27 mouse cellular contexts compared by ENCODE assay signal in the genomic region with DNA sequence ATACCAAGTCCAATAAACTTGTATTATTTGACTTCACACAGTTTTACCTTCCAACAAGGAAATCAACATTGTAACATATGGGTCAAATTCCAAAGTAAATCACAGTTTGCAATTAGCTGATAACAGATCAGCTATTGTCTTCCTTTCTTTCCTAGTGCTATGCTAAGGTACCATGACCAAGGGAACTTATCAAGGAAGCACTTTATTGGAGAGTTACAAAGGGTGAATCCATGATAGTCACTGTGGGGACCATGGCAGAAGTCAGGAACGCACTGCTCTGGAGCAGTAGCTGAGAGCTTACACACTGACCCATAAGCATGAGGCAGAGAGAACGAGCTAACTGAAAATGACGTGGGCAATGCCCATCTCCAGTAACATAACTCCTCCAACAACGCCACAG.
"Had no signal": no experiment of that assay in that cellular context is flagged by ENCODE, and none has a peak within 500 bp of the region (broad histone marks: within the 10 kb centered on the region; RNA-seq: fewer than 3 reads in every experiment).

No protein-coding gene starts in this region.

- H3K27ac ChIP-seq: heart, adult 2 months; heart, embryonic 13.5 days; heart, embryonic 15.5 days; hindbrain, embryonic 10.5 days; hindbrain, embryonic 12.5 days; hindbrain, embryonic 14.5 days; kidney, embryonic 15.5 days; kidney, postnatal 0 days; limb, embryonic 13.5 days; limb, embryonic 15.5 days; liver, embryonic 12.5 days; liver, embryonic 14.5 days had no signal

- H3K4me2 ChIP-seq: heart, embryonic 11.5 days; heart, embryonic 13.5 days; heart, embryonic 15.5 days; hindbrain, embryonic 12.5 days; hindbrain, embryonic 14.5 days; kidney, embryonic 15.5 days; limb, embryonic 13.5 days; limb, embryonic 15.5 days; liver, embryonic 12.5 days had no signal

- ATAC-seq: hindbrain, embryonic 16.5 days; inflammation-experienced regulatory T-cells, adult 6 months; liver, embryonic 12.5 days had no signal

- H3K9me3 ChIP-seq: heart, embryonic 13.5 days; heart, embryonic 15.5 days; hindbrain, embryonic 10.5 days; hindbrain, embryonic 12.5 days; kidney, embryonic 15.5 days; limb, embryonic 13.5 days; limb, embryonic 15.5 days; liver, embryonic 12.5 days had no signal

- H3K27me3 ChIP-seq: heart, embryonic 13.5 days; heart, embryonic 15.5 days; hindbrain, embryonic 12.5 days; kidney, embryonic 15.5 days; limb, embryonic 13.5 days; limb, embryonic 15.5 days; liver, embryonic 12.5 days had no signal

- H3K9ac ChIP-seq: heart, embryonic 13.5 days; heart, embryonic 15.5 days; hindbrain, embryonic 12.5 days; hindbrain, embryonic 14.5 days; kidney, embryonic 15.5 days; limb, embryonic 13.5 days; limb, embryonic 15.5 days; liver, embryonic 12.5 days; liver, embryonic 14.5 days had no signal

- H3K4me3 ChIP-seq: gastrocnemius, adult 2 months; heart, adult 2 months; heart, embryonic 13.5 days; heart, embryonic 15.5 days; hindbrain, embryonic 10.5 days; hindbrain, embryonic 12.5 days; kidney, embryonic 15.5 days; limb, embryonic 13.5 days; limb, embryonic 15.5 days; liver, embryonic 12.5 days had no signal

- H3K4me1 ChIP-seq: hindbrain, embryonic 12.5 days; liver, embryonic 12.5 days had no signal

- DNase-seq: gastrocnemius, adult 2 months; gastrocnemius, postnatal 10 days; gastrocnemius, postnatal 25 days; heart, adult 2 months; heart, postnatal 4 days; kidney, adult 11 months; kidney, adult 2 months; kidney, adult 9 months; kidney, postnatal 14 days; kidney, postnatal 36 days; layer of hippocampus, adult 9-11 months; layer of hippocampus, postnatal 36 days; left cerebral cortex, postnatal 4 days had no signal
